Mouse (Mus musculus): ENCODE measurements around the gene Cblc. TPM values are rescaled to one million over a fixed set of nuclear protein-coding genes. Genes with fewer than 3 reads are reported as not detected.
"Not testable (repeated sequence)": the region's sequence is repeated elsewhere in the genome, so short reads cannot be mapped to it uniquely, and the experiment has no call there.

Cblc gene
- polyA plus RNA-seq, 1 experiment from 2014 or later, result 0.54 TPM

DNA sequence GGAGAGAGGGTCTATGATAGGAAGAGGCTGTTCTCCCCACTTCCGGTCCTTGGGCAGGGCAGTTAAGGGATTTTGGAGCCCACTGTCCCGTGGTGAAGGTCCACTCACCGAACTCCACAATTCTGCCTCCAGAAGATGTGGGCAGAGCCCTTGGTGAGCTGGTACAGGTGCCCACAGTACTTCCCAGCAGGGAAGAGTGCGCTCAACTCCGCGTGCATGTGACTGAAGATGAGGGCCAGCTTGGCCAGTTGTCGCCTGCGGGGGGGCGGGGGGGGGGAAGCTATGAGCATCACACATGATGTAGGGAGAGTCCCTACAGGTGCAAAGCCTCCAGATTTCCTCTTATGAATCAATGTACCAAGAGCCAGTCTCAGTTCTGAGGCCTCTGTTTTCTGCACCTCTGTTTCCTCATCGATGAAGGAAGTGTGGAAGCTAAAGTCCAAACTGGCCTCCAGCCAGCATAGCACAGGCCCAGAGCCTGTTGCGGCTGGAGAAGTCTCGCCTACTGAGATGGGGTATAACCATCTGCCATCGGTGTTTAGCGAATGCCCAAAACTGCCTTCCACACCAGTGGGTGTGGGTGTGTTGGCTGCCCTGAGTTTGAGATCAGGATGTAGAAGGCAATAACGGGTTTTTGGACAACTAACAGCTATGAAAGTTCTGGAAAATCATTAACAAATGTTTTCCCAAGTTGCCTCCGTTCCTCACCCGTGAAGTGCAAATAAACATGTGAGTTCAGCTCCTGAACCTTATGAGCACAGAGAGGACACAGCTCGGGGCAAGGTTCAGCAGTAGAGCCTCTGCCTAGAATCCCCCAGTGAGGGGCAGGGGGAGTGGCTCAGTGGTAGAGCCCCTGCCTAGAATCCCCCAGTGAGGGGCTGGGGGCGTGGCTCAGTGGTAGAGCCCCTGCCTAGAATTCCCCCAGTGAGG lies 3.6 kb downstream of the Cblc start:
- Histone ChIP-seq H3K4me3 (ENCODE audit: low read depth, low read length) (no peak overlapping the region), H3K4me2 (ENCODE audit: low read depth, low read length) (no peak overlapping the region), H3K27me3 (ENCODE audit: control insufficient read depth, insufficient read depth, low read length) (peaks cover 6% of the 10 kb centered on the region), H3K9ac (replicated peaks; ENCODE audit: low read depth, low read length) (no peak overlapping the region), H3K36me3 (ENCODE audit: control insufficient read depth, insufficient read depth, low read length) (no peaks in the 10 kb centered on the region), H3K27ac (ENCODE audit: low read depth, low read length) (no peak overlapping the region), H3K9me3 (ENCODE audit: control insufficient read depth, low read length) (no peaks in the 10 kb centered on the region), H3K4me1 (ENCODE audit: control insufficient read depth, insufficient read depth, low read length) (no peaks in the 10 kb centered on the region)
- 89% methylated on average over 19 of the region's 19 CpGs for WGBS
- no peak for ATAC-seq (ENCODE audit: low read depth)

DNA sequence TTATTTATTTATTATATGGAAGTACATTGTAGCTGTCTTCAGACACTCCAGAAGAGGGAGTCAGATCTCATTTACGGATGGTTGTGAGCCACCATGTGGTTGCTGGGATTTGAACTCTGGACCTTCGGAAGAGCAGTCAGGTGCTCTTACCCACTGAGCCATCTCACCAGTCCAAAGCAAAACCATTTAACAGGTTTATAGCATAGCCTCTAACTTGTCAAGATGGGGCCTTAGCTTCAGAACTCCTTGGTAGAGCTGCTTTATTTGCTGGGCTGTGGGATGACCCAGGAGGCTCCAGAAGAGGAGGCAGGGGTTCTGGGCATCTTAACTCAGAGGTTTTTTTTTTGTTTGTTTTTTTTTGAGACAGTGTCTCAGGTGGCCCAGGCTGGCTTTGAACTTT lies 5.1 kb downstream of the Cblc start:
- H3K27ac ChIP-seq (ENCODE audit: low read depth, low read length), result not testable (repeated sequence)
- WGBS, result 94% methylated on average over 2 of the region's 2 CpGs

DNA sequence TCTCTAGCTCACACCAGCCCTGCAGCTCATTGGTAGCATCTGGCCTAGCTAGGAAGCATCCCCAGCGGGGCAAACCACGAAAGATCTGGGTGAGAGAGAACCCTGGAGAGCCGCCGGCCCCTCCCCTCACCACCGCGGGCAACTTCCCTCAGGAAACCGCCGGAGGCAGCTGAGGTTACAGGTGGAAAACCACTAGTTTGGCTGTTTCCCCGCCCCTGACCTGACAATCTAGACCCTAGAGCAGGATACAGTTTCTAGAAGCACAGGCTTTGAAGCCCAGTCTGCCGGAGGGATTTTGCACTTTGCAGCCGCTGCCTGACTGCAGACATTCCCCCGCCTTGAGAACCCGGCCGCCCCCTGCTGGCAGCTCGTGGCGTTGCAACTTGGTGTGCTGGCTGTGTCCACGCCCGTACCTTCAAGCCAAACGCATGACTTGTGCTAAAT lies 6.7 kb downstream of the Cblc start:
- H3K4me2 ChIP-seq (ENCODE audit: low read depth, low read length), result peak overlapping the region; percentile 38
- H3K27me3 ChIP-seq (ENCODE audit: control insufficient read depth, insufficient read depth, low read length), result no peaks in the 10 kb centered on the region
- WGBS, result 3% methylated on average over 19 of the region's 19 CpGs
- H3K9ac ChIP-seq (replicated peaks; ENCODE audit: low read depth, low read length), result peak overlapping the region; percentile 1; the same call in 1 of the 2 replicates
- ATAC-seq (ENCODE audit: low read depth), result peak; percentile 76
- peak overlapping the region; percentile 20; the same call in 1 of the 2 replicates for H3K4me3 ChIP-seq (ENCODE audit: low read depth, low read length)
- H3K9me3 ChIP-seq (ENCODE audit: control insufficient read depth, low read length), result no peaks in the 10 kb centered on the region
- H3K36me3 ChIP-seq (ENCODE audit: control insufficient read depth, insufficient read depth, low read length), result no peaks in the 10 kb centered on the region
- H3K27ac ChIP-seq (ENCODE audit: low read depth, low read length), result no peak overlapping the region
- H3K4me1 ChIP-seq (ENCODE audit: control insufficient read depth, insufficient read depth, low read length), result no peaks in the 10 kb centered on the region

More for the DNA sequence above, 5.1 kb downstream of the Cblc start:
- not testable (repeated sequence) for H3K4me3 ChIP-seq (ENCODE audit: low read depth, low read length); H3K9ac ChIP-seq (replicated peaks; ENCODE audit: low read depth, low read length); H3K9me3 ChIP-seq (ENCODE audit: control insufficient read depth, low read length); H3K4me1 ChIP-seq (ENCODE audit: control insufficient read depth, insufficient read depth, low read length); H3K4me2 ChIP-seq (ENCODE audit: low read depth, low read length); H3K27me3 ChIP-seq (ENCODE audit: control insufficient read depth, insufficient read depth, low read length); ATAC-seq (ENCODE audit: low read depth); H3K36me3 ChIP-seq (ENCODE audit: control insufficient read depth, insufficient read depth, low read length)

DNA sequence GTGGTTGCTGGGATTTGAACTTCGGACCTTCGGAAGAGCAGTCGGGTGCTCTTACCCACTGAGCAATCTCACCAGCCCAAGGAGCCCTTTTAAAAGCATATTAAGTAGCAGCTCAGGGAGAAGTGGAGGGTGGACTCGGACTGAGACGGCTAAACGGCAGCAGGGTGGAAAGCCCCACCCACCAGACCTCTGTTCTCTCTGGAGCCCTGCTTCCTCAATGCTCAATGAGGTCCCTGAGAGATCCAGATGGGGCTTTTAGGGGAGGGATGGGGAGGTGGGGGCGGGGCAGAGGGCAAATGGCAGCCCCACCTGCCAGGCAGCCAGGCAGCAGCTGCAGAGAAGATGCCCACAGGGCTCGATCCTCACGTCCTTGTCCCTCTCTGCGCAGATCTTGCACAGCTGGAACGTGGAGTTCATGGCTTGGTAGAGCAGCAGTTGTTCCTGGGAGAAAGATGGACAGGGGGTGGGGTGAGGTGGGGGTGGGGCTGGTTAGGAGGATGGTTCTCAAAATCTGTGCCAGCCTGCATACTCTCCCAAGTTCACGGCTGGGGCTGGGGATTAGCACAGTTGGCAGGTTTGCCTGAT lies 10.6 kb downstream of the Cblc start:
- Histone ChIP-seq H3K9ac (replicated peaks; ENCODE audit: low read depth, low read length) (no peak overlapping the region), H3K4me1 (ENCODE audit: control insufficient read depth, insufficient read depth, low read length) (no peaks in the 10 kb centered on the region), H3K36me3 (ENCODE audit: control insufficient read depth, insufficient read depth, low read length) (no peaks in the 10 kb centered on the region), H3K4me3 (ENCODE audit: low read depth, low read length) (no peak overlapping the region), H3K27me3 (ENCODE audit: control insufficient read depth, insufficient read depth, low read length) (no peaks in the 10 kb centered on the region), H3K27ac (ENCODE audit: low read depth, low read length) (no peak overlapping the region), H3K4me2 (ENCODE audit: low read depth, low read length) (no peak overlapping the region), H3K9me3 (ENCODE audit: control insufficient read depth, low read length) (no peaks in the 10 kb centered on the region)
- no peak for ATAC-seq (ENCODE audit: low read depth)
- 45% methylated on average over 12 of the region's 12 CpGs for WGBS

DNA sequence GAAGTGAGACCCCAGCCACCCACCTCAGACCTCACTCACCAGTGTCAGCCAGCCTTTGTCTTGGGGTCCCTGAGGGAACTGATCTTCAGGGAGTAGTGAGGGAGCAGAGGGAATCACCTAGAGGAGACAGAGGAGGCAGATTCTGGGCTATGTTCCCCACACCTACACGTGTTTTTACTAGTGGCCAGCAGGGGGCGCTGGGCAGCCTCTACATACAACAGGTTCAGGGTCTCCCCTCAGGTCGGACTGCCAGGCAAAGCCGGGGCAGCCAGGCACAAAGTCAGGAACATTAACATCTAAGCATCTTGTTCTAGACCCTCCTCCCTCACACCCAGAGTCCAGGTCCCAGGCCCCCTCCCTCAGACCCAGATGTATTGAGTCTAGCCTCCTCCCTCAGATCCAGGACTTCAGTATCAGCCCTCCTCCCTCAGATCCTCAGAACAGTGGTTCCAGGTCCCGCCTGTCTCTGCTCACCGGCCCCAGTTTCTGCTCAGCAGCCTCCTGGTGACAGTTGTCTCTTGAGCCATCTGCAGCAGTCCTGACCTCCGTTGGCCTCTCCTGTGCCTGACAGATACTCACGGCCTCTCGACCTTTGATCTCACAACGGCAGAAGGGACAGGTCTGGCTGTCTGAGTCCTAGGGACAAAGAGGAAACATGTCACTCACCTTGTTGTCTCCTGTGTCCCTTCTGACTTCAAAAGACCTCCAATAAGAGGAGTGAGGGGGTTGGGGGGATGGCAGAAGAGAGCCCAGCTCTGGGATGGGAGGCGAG lies 11.7 kb downstream of the Cblc start:
- 45% methylated on average over 11 of the region's 11 CpGs for WGBS
- no peaks in the 10 kb centered on the region for H3K9me3 ChIP-seq (ENCODE audit: control insufficient read depth, low read length)
- no peak overlapping the region for H3K4me2 ChIP-seq (ENCODE audit: low read depth, low read length)
- no peak overlapping the region for H3K9ac ChIP-seq (replicated peaks; ENCODE audit: low read depth, low read length)
- no peaks in the 10 kb centered on the region for H3K27me3 ChIP-seq (ENCODE audit: control insufficient read depth, insufficient read depth, low read length)
- no peak overlapping the region for H3K27ac ChIP-seq (ENCODE audit: low read depth, low read length)
- ATAC-seq (ENCODE audit: low read depth), result no peak
- H3K36me3 ChIP-seq (ENCODE audit: control insufficient read depth, insufficient read depth, low read length), result no peaks in the 10 kb centered on the region
- no peaks in the 10 kb centered on the region for H3K4me1 ChIP-seq (ENCODE audit: control insufficient read depth, insufficient read depth, low read length)
- H3K4me3 ChIP-seq (ENCODE audit: low read depth, low read length), result no peak overlapping the region

DNA sequence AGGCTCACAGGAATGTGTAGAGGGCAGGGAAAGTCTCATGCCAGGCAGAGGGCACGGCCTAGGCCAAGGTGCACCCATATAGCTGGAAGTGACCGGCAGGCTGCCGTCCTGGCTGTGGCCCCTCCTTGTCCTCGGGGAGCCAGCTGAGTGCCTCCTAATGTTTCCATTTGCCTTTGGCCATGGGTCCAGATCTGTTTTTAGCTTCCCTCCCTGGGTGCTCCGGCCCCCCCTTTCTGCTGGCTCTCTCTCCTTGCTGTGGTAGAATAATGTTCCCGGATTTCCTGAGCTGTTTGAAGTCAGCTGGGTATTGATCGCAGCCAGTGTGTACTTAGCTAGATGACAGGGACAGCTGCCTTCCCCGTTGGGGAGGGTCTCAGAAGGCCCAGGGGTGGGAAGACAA lies 13.0 kb downstream of the Cblc start:
- H3K9ac ChIP-seq (replicated peaks; ENCODE audit: low read depth, low read length), result no peak overlapping the region
- no peaks in the 10 kb centered on the region for H3K27me3 ChIP-seq (ENCODE audit: control insufficient read depth, insufficient read depth, low read length)
- H3K4me2 ChIP-seq (ENCODE audit: low read depth, low read length), result no peak overlapping the region
- H3K4me3 ChIP-seq (ENCODE audit: low read depth, low read length), result no peak overlapping the region
- ATAC-seq (ENCODE audit: low read depth), result no peak
- no peak overlapping the region for H3K27ac ChIP-seq (ENCODE audit: low read depth, low read length)
- 68% methylated on average over 8 of the region's 8 CpGs for WGBS
- no peaks in the 10 kb centered on the region for H3K36me3 ChIP-seq (ENCODE audit: control insufficient read depth, insufficient read depth, low read length)
- H3K9me3 ChIP-seq (ENCODE audit: control insufficient read depth, low read length), result no peaks in the 10 kb centered on the region
- H3K4me1 ChIP-seq (ENCODE audit: control insufficient read depth, insufficient read depth, low read length), result no peaks in the 10 kb centered on the region

DNA sequence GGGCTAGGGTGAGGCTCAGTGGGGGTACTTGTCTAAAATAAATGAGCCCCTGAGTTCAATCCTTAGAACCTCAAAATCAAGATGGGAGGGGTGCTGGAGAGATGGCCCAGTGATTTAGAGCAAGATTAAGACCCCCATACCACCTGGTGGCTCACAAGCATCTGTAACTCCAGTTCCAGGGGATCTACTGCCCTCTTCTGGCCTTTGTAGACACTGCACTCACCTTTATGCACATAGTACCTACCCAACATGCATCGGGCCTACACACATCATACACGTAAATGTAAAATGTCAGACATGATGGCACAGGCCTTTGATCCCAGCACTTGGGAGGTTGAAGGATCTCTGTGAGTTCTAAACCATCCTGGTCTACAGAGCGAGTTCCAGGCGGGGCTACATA lies 14.0 kb downstream of the Cblc start:
- Histone ChIP-seq H3K4me1 (ENCODE audit: control insufficient read depth, insufficient read depth, low read length) (no peaks in the 10 kb centered on the region), H3K4me2 (ENCODE audit: low read depth, low read length) (no peak overlapping the region), H3K9me3 (ENCODE audit: control insufficient read depth, low read length) (no peaks in the 10 kb centered on the region), H3K27me3 (ENCODE audit: control insufficient read depth, insufficient read depth, low read length) (no peaks in the 10 kb centered on the region), H3K27ac (ENCODE audit: low read depth, low read length) (no peak overlapping the region), H3K36me3 (ENCODE audit: control insufficient read depth, insufficient read depth, low read length) (no peaks in the 10 kb centered on the region), H3K9ac (replicated peaks; ENCODE audit: low read depth, low read length) (no peak overlapping the region), H3K4me3 (ENCODE audit: low read depth, low read length) (no peak overlapping the region)
- WGBS, result 96% methylated on average over 4 of the region's 4 CpGs
- no peak for ATAC-seq (ENCODE audit: low read depth)

DNA sequence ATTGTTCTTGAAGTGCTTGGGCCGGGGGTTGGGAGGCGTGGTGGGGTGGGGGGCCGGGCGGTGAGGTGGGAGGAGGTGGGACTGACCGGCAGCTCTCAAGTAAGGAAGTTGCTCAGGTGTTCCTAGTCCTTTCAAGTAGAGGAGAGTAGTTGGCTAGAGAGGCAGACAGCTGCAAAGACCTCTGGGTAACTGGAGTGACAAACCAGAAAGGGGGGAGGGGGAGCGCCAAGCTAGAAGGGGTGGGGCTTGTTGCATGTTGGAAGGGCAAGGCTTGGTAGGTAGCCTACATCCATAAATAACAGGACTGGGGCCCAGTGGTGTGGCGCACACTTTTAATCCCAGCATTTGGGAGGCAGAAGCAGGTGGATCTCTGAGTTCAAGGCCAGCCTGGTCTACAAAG lies 14.9 kb downstream of the Cblc start:
- no peak overlapping the region for H3K9ac ChIP-seq (replicated peaks; ENCODE audit: low read depth, low read length)
- H3K9me3 ChIP-seq (ENCODE audit: control insufficient read depth, low read length), result no peaks in the 10 kb centered on the region
- no peaks in the 10 kb centered on the region for H3K27me3 ChIP-seq (ENCODE audit: control insufficient read depth, insufficient read depth, low read length)
- no peaks in the 10 kb centered on the region for H3K36me3 ChIP-seq (ENCODE audit: control insufficient read depth, insufficient read depth, low read length)
- 95% methylated on average over 7 of the region's 7 CpGs for WGBS
- H3K4me3 ChIP-seq (ENCODE audit: low read depth, low read length), result no peak overlapping the region
- no peak overlapping the region for H3K4me2 ChIP-seq (ENCODE audit: low read depth, low read length)
- H3K27ac ChIP-seq (ENCODE audit: low read depth, low read length), result no peak overlapping the region
- ATAC-seq (ENCODE audit: low read depth), result no peak
- H3K4me1 ChIP-seq (ENCODE audit: control insufficient read depth, insufficient read depth, low read length), result no peaks in the 10 kb centered on the region

DNA sequence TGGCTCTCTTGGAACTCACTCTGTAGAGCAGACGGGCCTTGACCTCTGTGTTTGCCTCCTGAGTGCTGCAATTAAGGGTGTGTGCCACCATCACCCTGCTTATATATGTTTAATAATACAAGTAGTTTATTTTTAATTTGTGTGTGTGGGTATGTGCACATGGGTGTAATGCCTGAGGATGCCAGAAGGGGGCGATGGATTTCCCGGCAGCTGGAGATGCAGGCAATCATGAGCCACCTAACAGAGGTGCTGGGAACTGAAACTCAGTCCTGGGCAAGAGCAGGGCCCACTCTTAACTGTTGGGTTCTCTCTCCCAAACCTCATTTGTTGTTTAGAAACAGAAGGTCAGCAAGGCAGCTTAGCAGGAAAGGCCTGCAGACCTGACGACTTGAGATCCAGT lies 16.7 kb downstream of the Cblc start:
- no peak overlapping the region for H3K4me2 ChIP-seq (ENCODE audit: low read depth, low read length)
- H3K36me3 ChIP-seq (ENCODE audit: control insufficient read depth, insufficient read depth, low read length), result no peaks in the 10 kb centered on the region
- no peak for ATAC-seq (ENCODE audit: low read depth)
- no peak overlapping the region for H3K9ac ChIP-seq (replicated peaks; ENCODE audit: low read depth, low read length)
- WGBS, result 78% methylated on average over 4 of the region's 4 CpGs
- H3K27me3 ChIP-seq (ENCODE audit: control insufficient read depth, insufficient read depth, low read length), result no peaks in the 10 kb centered on the region
- H3K27ac ChIP-seq (ENCODE audit: low read depth, low read length), result no peak overlapping the region
- H3K4me1 ChIP-seq (ENCODE audit: control insufficient read depth, insufficient read depth, low read length), result no peaks in the 10 kb centered on the region
- no peaks in the 10 kb centered on the region for H3K9me3 ChIP-seq (ENCODE audit: control insufficient read depth, low read length)
- H3K4me3 ChIP-seq (ENCODE audit: low read depth, low read length), result no peak overlapping the region

All from neural tube, embryonic 14.5 days (tissue).